Mouse (Mus musculus): ENCODE results near the gene Arhgap18. TPM values are rescaled to one million over a fixed set of nuclear protein-coding genes. Genes with fewer than 3 reads are reported as not detected.

Arhgap18 gene
- polyA plus RNA-seq, 1 experiment from 2014 or later = 20.9 TPM

- no peak overlapping the region for H3K4me3 ChIP-seq (ENCODE audit: low read depth, low read length)
- H3K4me1 ChIP-seq (replicated peaks; ENCODE audit: control insufficient read depth, insufficient read depth, low read length) = no peaks in the 10 kb centered on the region
- no peaks in the 10 kb centered on the region for H3K9me3 ChIP-seq (ENCODE audit: control insufficient read depth, low read length)
- H3K36me3 ChIP-seq (ENCODE audit: control insufficient read depth, insufficient read depth, low read length) = no peaks in the 10 kb centered on the region
- no peak overlapping the region for H3K4me2 ChIP-seq (ENCODE audit: low read depth, low read length, severe bottlenecking)
- DNase-seq (ENCODE audit: low spot score) = no peak
- H3K27ac ChIP-seq (ENCODE audit: low read depth, low read length) = no peak overlapping the region
- ATAC-seq (replicated peaks; ENCODE audit: low FRiP score) = no peak
- H3K27me3 ChIP-seq (ENCODE audit: control insufficient read depth, insufficient read depth, low read length) = no peaks in the 10 kb centered on the region
- no peak overlapping the region for H3K9ac ChIP-seq (ENCODE audit: low read length)
- 81% methylated on average over 3 of the region's 3 CpGs for WGBS
Observed at GRCm38 (mm10) chr10:26958513-26958912, 205.3 kb downstream of the Arhgap18 start.
